Mouse (Mus musculus) cerebellum, postnatal 14 days (tissue): Measurements from ENCODE around the gene Atp13a2.

ENCODE experiments used
- DNase-seq, 2 experiments: peaks; one replicate each; pipeline ENCODE4 v3.0.0; 2021; ENCODE audit warnings: mixed read lengths in 2 of 2

Gene Atp13a2

DNA sequence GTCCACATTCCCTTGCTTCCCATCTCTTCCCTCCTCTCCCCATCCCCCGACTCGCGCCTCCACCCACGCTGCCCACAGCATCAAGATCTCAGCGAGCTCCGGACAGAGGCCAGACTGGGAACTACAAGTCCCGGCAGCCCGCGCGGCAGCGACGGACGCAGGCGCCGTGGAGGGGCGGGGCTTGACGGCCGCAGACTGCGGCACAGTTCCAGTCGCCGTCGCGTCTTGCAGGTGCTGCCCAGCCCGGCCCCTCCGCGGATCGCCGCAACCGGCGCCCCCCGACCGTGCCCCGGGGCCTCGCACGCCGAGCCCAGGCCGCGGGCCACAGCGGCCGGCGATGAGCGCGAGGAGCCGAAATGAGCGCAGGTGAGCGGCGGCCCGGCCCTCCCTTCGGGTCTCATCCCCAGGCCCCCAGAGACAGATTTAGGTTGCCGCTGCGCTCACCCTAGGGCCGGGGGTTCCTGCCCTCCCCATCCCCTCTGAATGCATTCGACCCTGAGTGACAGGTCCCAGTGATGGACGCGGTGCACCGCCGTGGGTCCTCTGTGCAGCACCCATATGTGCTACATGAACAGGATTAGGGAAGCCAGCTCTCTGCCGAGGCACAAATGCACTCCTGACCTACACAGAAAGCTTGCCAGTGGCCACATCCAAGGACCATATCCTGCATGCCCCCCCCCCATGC lies at the start of gene Atp13a2:
Gene Atp13a2, plus strand, starts transcription at position 163 of the 685 bp plus-strand sequence.
- DNase-seq: peak; percentile 97 to 99

DNA sequence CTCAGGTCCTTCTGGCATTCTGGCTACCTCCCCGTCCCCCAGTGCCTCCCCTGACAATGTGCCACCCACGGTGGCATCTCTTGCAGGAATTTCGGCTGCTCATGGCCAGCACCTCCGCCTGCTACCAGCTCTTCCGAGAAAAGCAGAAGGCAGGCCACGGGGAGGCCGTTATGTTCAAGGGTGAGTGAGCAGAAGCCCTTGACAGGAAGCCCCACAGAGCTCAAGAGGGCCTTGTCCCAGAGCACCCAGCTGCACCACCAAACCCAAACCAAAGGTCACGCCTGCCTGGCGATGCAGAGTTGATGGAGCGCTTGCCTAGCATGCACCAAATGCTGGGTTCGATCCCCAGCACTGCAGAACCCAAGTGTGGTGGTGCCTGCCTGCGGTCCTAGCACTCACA lies 42.3 kb upstream of the Atp13a2 start:
- DNase-seq: no peak

DNA sequence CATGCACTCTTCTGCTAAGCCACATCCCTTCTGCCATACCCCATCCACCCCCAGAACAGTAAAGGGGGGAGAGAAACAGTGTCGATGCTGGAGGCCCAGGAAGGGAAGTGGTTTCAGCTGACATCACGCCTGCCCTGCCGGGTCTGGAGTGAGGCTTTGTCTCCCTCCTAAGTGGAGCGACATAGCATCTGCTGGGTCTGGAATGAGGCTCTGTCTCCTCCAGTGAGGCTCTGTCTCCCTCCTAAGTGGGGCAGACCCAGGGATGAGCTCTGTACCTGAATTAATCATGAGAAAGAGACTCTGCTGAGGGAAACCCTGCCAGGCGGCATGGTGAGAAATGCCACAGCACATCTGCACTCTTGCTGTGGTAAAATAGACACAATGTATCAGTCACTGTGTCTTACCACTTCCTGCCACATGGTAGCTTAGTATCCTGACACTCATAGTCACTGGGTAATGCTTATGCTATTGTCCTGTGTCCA lies 41.7 kb upstream of the Atp13a2 start:
- DNase-seq: no peak

DNA sequence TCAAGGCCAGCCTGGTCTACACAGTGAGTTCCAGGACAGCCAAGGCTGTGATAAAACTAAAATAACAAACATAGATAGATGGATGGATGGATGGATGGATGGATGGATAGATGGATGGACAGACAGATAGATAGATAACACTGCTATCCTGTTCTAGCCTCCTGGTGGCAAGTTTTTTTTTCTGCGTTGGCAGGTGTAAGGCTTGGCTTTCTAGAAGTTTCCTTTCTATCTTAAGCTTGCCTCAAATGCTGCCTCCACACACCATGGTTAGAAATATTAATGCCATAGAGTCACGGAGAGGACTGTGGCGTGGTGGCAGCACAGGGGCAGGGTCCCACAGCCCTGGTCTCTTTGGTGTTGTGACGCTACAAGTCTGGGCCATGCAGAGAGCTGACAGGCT lies 41.1 kb upstream of the Atp13a2 start:
- no peak for DNase-seq

DNA sequence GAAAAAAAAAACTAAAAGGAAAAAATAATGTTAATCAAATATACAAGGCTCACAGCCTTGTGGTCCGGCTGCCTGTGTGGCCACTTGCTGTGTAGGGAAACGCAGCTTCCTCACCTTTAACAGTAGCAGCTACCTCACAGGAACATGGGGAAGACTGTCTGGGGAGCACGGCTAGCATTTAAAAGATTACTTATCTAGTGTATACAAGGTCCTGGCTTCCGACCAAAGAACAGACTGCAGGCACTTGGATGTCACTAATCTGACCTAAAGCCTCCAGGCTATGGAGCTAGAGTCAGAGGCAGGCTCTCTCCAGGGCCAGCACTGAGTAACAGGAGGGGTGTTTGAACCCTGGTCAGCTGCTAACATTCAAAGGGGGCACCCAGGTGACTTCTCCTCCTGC lies 40.6 kb upstream of the Atp13a2 start:
- no peak for DNase-seq

DNA sequence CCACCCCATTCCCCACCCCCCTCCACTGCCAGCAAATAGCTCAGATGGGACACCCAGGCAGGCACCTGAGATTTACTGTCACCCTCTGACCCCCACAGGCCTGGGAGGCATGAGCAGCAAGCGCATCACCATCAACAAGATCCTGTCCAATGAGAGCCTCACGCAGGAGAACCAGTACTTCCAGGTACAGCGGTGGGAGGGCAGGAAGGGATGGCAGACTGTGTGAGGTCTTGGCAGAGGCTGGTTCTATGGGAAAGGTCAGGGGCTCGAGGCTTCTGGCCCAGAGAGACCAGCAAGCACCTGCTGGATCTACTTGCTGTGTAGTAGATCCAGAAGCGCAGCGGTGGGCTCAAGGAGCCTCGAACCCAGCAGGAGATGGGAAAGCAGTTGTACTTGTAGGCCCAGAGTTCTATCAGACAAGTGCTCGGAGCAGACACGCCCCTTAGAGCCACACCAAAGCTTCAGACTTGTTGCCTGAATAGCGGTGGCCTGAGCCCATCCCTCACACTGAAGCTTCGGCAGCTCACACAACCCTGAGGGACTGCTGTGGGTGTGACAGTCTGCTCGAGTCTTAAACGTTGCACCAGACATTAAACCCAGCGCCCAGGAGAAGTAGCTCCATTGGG lies 40.0 kb upstream of the Atp13a2 start:
- no peak for DNase-seq

DNA sequence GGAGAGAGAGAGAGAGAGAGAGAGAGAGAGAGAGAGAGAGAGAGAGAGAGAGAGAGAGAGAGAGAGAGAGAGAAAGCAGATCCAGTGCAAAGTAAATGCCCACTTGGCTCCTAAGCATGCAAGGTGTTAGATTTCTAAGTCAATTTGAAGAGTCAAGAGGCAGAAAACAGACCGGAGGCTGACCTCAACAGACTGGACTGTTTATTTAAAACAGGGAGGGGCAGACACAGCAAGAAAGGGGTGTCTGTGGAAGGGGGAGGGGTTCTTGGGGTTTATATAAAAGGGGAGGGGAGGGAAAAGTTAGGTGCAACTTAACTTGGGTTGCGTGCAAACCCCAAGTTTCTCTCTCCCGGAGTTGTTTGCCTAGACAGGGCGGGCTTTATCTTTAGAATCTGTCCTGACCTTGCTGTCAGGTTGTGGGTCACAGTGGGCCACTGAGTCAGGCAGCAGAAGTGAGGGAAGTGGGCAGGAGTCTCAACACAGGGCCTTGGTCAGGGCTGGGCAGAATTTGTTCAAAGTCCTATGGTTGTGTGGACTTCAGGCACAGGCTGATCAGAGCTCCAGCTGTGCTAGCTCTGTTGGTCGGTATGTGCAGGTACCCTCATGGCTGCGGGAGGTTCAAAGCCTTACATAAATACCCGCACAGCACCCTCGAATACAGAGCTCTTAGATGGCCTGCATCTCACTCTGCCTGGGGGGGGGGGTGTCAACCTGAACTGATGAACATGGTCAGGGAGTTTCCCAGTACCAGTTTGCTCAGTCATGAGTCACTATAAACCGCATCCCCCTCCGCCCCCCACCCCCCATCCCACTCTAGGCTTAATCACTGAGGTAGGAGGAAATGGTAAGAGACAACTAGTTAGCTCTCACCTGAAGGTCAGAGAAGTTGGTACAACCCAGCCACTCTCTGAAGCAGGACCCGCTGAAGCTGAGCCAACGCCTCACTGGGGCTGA lies 38.9 kb upstream of the Atp13a2 start:
- DNase-seq: no peak

DNA sequence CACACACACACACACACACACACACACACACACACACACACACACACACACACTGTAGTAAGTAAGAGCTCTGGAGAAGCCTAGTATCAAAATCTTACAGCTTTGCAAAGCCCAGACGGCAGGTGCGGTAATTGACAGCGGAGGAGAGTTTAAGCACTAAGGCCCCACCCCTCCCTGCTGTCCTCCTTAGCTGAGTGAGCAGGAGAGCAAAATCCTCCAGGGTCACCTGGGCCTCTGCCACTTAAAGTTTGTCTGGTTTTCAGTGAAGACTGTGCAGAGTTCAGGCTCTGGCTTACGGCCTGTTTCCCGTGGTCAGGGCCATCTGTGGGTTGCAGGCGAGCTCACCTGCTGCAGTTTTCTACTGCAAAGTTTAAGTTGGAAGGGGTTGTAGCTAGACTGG lies 38.2 kb upstream of the Atp13a2 start:
- DNase-seq: peak; percentile 40 to 56

DNA sequence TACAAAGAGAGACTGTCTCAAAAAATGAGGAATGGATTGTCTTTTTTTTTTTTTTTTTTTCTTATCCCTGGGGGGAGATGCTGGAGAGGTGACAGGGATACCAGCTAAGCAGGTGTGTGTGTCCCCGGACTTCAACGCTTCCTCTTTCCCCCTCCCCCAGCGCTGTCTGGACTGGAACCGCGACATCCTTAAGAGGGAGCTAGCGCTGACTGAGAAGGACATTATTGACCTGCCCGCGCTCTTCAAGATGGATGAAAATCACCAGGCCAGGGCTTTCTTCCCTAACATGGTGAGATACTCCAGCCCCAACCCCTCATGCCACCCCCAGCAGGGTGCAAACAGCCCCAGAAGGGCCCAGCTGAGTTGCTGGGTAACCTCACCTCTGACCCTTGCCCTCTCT lies 37.6 kb upstream of the Atp13a2 start:
- no peak for DNase-seq

DNA sequence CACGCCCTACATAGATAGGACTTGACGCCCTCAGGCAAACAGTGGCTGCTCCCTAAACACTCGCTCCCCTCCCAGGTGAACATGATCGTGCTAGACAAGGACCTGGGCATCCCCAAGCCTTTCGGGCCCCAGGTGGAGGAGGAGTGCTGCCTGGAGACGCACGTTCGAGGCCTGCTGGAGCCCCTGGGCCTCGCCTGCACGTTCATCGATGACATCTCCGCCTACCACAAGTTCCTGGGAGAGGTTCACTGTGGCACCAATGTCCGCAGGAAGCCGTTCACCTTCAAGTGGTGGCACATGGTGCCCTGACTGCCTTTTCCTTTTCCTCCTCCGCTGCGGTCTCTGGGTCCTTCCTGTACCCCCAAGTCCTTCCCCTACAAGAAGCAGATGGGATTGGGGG lies 37.1 kb upstream of the Atp13a2 start:
- no peak for DNase-seq

DNA sequence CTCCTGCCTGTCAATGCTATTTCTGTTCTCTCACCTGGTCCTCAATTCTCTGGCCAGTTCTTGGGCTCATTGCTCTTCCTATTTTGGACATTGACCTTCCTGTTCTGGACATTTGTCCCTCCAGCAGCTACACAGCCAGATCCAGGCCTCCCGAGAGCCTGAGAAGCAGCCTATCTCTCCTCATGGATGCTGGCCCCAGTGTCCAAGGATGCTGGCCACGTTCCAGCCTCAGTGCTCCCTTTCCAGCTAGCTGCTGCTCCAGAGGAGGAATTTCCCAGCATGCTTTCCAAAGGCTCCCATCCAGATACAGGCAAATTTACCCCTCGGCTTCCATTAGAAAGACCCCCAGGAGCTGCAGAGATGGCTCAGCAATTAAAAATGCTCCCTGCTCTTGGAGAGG lies 36.1 kb upstream of the Atp13a2 start:
- peak; percentile 50 to 57 for DNase-seq

DNA sequence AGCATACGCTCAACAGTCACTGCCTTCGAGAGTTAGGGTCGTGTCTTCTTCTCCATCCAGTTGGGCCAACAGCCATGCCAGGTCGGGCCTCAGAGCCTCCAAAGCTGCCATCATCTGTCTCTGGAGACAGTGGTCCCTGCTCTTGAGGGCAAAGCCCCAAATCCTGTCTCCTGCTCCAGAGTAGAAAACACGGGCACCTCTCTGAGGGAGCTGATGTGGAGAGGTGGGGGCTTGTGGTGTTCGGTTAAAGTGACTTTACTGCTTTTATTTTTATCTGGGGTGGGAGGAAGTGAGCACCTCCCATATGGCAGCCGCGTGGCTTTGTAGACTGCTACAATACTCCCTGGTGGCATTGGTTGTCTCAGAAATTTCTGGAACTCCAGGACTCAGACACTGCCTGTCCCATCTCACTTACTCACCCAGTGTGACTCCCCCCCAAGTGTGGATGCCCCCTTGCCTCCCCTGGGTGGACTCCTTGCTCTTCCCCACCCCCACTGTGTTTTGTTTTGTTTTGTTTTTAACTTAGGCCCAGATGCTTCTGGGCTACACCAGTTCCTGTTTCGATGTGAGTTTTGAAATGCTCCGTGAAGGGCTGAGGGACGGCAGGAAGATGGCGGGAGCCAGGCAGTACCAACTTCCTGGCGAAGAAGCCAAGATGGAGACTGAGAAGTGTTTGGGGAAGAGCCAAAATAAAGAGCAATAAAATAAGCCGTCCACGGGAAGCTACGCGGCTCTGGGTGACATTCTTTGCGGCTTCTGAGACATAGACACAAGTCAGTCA lies 34.6 kb upstream of the Atp13a2 start:
- no peak for DNase-seq

DNA sequence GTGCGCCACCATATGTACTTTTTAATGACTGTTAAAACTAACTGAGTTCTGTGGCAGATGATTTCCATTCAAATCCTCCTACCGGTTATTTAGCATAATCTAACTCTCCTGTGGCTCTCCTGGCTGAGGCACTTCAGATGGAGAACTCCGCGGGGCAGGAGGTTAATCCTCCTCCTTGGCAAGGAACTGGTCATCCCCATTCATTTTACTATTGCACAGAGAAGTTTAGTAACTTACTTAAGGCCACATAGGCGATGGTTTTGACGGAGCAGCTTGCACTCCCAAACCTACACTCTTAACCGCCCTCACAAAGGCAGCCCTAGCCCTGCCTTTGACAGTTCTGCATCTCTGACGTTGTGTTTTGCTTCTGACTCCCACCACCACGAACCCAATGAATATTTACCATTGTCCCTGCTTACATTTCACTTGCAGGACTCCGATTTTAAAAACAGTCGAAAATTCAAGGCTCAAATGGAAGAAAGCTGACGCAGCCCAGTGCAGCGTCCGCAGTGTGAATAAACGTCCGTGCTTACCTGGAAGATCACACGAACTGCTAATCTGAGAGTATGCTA lies 29.5 kb upstream of the Atp13a2 start:
- no peak for DNase-seq

DNA sequence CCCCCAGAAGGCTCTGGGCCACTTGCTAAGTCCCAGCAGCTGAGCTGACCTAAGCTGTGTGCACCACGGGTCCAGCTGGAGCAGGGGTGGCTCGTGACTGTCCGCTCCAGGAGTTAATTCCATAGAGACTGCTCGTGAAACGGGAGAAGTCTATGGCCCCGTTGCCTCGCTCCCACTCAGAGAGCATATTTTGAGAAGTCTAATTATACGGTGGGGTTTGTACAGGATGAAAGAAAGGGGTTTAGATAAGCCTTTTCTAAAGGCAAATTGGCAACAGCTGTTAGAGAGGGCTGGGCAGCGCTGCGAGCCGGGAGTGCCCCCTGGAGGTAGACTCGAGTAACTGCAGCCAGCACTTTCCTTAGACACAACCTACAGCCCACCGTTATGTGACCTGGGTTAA lies 28.9 kb upstream of the Atp13a2 start:
- peak; percentile 87 to 88 for DNase-seq

DNA sequence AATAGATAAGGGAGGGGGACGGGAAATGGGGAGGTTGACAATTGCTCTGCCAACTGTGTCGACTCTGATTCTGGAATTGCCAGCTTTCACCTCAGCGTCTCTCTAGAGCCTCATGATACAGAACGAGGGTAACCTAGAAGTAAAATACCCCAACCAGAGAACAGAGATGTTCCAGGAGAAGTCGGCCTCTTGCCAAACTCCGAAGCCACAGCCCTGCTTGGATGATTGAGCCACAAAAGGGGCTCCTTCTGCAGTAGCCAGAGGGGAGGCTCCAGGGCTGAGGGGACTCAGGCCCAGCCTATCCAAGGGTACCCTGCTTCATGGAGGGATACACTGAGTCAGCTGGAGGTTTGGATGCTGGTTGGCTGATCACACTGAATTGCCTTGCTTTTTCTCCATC lies 28.4 kb upstream of the Atp13a2 start:
- no peak for DNase-seq

DNA sequence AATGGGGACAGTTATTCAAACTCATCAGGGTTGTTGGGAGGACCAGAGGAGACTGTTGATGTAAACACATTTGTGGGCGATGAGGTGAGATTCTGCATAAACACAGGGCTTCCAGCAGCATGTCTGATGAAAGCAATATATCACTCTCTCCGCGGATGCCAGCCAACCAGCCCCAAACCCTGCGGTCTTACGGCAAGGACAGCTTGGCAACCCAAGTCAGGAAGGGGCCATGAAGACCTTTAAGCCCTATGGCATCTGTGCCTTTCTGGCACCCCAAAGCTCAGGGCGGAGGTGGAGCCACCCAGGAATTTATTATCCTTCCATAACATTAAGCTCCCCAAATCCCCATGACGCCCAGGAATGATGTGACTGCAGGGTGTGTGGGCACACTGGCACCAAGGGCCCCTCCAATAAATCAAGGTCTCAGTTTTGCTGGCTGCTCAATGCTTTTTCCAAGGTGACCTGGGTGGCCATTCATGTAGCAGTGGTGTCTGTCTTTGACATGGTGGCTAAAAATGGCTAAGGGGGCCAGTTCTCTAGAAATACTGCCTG lies 27.5 kb upstream of the Atp13a2 start:
- no peak for DNase-seq

DNA sequence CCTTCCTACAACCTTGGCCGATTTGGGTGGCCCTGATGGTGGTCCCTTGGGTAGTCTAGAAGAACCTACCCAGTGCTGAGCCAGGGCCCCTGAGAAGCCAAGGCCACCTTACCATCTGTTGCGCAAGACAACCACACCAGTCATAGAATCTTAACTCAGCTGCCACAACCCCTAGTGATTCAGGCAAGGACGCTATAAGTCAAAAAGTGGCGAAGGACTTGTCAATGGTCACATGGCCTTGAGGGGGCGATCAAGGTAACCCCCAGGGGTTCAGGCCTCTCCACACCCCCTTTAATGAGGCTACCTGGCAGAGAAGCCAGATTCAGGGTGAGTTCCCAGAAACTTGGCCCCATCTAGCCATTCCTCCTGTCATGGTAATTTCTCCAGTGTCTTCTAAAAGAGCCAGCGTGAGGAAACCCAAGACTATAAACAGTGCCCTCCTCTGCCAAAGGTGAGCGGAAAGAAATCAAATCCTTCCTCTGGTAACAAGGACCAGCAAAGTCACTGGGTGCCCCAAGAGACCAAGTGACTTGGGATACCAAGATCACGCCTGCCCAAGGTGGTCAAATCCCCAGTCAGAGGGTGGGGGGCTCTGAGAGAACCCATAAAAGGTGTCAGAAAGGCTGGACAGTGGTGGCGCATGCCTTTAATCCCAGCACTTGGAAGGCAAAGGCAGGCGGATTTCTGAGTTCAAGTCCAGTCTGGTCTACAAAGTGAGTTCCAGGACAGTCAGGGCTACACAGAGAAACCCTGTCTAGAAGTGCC lies 26.8 kb upstream of the Atp13a2 start:
- no peak for DNase-seq

DNA sequence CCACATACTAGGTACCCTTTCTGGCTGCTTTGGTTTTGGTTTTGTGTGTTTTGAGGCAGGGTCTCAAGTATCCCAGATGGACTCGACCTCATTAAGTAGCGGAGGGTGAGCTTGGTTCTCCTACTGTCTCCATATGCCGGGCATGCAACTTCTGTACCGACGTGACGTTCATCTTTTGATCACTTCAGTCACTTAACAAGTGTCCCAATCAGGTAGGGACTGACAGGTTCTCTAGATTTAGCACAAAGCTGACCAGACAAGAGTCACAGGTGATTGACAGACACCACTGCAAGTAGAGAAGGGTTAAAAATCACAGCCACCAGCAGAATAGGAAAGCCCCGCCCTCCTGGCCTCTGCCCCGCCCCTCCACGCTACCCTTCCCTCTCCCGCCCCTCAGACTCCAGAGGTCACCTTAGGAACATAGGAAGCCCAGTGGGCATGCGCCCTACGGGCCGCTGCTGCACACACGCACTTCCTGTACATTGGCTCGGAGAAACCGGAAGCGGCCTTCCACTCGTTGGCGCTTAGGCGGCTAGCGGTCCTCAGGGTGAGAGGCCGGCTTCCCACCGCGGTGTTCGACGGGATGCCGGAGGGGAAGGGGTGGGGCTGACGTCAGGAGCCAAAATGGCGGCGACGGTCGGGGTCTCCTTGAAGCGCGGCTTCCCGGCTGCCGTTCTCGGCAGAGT lies 25.7 kb upstream of the Atp13a2 start, which contains the start of gene Sdhb:
Gene Sdhb, plus strand, starts transcription at position 423 of the 686 bp plus-strand sequence.
- DNase-seq: peak; percentile 96

DNA sequence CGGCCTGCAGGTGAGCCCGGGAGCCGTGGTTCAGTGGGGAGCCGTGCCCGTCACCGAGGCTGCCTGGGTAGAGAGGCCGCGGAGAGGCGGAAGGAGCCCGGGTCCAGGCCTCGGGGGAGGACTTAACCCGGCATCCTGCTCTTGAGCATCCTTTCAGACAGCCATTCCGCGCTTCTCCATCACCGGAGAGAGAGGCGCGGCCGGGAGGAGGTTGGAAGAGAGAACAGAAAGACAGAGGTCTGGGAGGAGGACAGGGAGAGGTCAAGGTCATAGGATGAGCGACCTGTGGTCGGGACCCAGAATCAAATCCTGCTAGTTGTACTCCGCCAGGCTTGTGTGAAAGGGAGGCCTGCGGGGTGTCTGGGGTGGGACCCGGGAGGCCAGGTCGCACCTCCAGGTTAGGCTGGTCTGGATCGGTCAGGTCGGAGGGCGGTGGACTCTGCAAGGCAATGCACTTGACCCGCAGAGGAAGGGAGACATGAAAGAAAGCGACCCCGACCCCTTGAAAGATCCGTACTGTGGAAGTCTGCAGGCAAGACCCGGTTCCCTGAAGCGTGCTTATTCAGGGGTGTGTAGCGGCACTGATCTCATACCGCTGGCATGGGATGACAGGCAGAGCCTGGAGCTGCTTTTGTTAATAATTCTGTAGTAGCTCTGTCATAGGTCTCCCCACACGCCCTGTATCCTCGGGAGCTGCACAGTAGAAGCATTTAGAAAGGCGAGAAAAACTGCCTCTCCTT lies 25.0 kb upstream of the Atp13a2 start:
- DNase-seq: no peak
